19 mouse cellular contexts compared by ENCODE assay signal in genomic region chr8:61427916-61428681, GRCm38 (mm10). TPM values are rescaled to one million over a fixed set of nuclear protein-coding genes. Genes with fewer than 3 reads are reported as not detected.
DNase-seq lines count a peak whose midpoint lies in the region; ATAC-seq lines count a peak whose summit lies in the region.
"Had no signal": no experiment of that assay in that cellular context is flagged by ENCODE, and none has a peak within 500 bp of the region (broad histone marks: within the 10 kb centered on the region; RNA-seq: fewer than 3 reads in every experiment).

No protein-coding gene starts in this region.

- H3K27ac ChIP-seq in limb, embryonic 13.5 days: no peak overlapping the region
- no peak overlapping the region for H3K27ac ChIP-seq in limb, embryonic 10.5 days
- 0 out of 2 replicates have a peak overlapping the region, but pooled peaks have one; percentile 4 for H3K27ac ChIP-seq in intestine, embryonic 15.5 days
- H3K27ac ChIP-seq in kidney, embryonic 15.5 days: no peak overlapping the region
- H3K27ac ChIP-seq: hindbrain, embryonic 14.5 days; liver, embryonic 14.5 days; neural tube, embryonic 12.5 days had no signal

- H3K27me3 ChIP-seq in limb, embryonic 13.5 days: no peaks in the 10 kb centered on the region
- no peaks in the 10 kb centered on the region for H3K27me3 ChIP-seq in limb, embryonic 10.5 days (ENCODE audit: low read depth, poor library complexity, severe bottlenecking)
- H3K27me3 ChIP-seq in intestine, embryonic 15.5 days (replicated peaks): no peaks in the 10 kb centered on the region
- no peaks in the 10 kb centered on the region for H3K27me3 ChIP-seq in kidney, embryonic 15.5 days
- H3K27me3 ChIP-seq: neural tube, embryonic 12.5 days had no signal

- H3K4me1 ChIP-seq in limb, embryonic 13.5 days: 0 out of 2 replicates have a peak, but pooled peaks cover 12% of the 10 kb centered on the region
- H3K4me1 ChIP-seq in limb, embryonic 10.5 days: no peaks in the 10 kb centered on the region
- H3K4me1 ChIP-seq in intestine, embryonic 15.5 days (replicated peaks): no peaks in the 10 kb centered on the region
- 0 out of 2 replicates have a peak, but pooled peaks cover 4% of the 10 kb centered on the region for H3K4me1 ChIP-seq in kidney, embryonic 15.5 days
- H3K4me1 ChIP-seq: neural tube, embryonic 12.5 days had no signal

- no peaks in the 10 kb centered on the region for H3K9me3 ChIP-seq in limb, embryonic 13.5 days
- H3K9me3 ChIP-seq in limb, embryonic 10.5 days (replicated peaks): no peaks in the 10 kb centered on the region
- no peaks in the 10 kb centered on the region for H3K9me3 ChIP-seq in intestine, embryonic 15.5 days
- no peaks in the 10 kb centered on the region for H3K9me3 ChIP-seq in kidney, embryonic 15.5 days (replicated peaks)
- H3K9me3 ChIP-seq: neural tube, embryonic 12.5 days had no signal

- 75% methylated on average over 8 of the region's 8 CpGs for WGBS in limb, embryonic 13.5 days
- 81% methylated on average over 8 of the region's 8 CpGs for WGBS in limb, embryonic 10.5 days
- 74% methylated on average over 8 of the region's 8 CpGs for WGBS in intestine, embryonic 15.5 days
- WGBS in kidney, embryonic 15.5 days: 76% methylated on average over 8 of the region's 8 CpGs

- H3K4me2 ChIP-seq in limb, embryonic 13.5 days (replicated peaks): no peak overlapping the region
- no peak overlapping the region for H3K4me2 ChIP-seq in intestine, embryonic 15.5 days (replicated peaks)
- H3K4me2 ChIP-seq in kidney, embryonic 15.5 days: no peak overlapping the region
- H3K4me2 ChIP-seq: heart, embryonic 11.5 days; hindbrain, embryonic 14.5 days; neural tube, embryonic 12.5 days had no signal

- peak; percentile 41; the same call in 1 of the 2 replicates for ATAC-seq in limb, embryonic 13.5 days (ENCODE audit: low FRiP score, low read depth)
- ATAC-seq in intestine, embryonic 15.5 days: no peak
- no peak for ATAC-seq in kidney, embryonic 15.5 days (replicated peaks; ENCODE audit: low FRiP score)

- H3K9ac ChIP-seq in limb, embryonic 13.5 days: no peak overlapping the region
- no peak overlapping the region for H3K9ac ChIP-seq in intestine, embryonic 15.5 days
- H3K9ac ChIP-seq in kidney, embryonic 15.5 days: no peak overlapping the region
- H3K9ac ChIP-seq: hindbrain, embryonic 14.5 days; liver, embryonic 14.5 days; neural tube, embryonic 12.5 days had no signal

- no peaks in the 10 kb centered on the region for H3K36me3 ChIP-seq in limb, embryonic 13.5 days
- no peaks in the 10 kb centered on the region for H3K36me3 ChIP-seq in limb, embryonic 10.5 days
- H3K36me3 ChIP-seq in intestine, embryonic 15.5 days: no peaks in the 10 kb centered on the region
- no peaks in the 10 kb centered on the region for H3K36me3 ChIP-seq in kidney, embryonic 15.5 days
- H3K36me3 ChIP-seq: neural tube, embryonic 12.5 days had no signal

- H3K4me3 ChIP-seq in limb, embryonic 13.5 days: no peak overlapping the region
- H3K4me3 ChIP-seq in limb, embryonic 10.5 days: no peak overlapping the region
- H3K4me3 ChIP-seq in intestine, embryonic 15.5 days (replicated peaks): no peak overlapping the region
- no peak overlapping the region for H3K4me3 ChIP-seq in kidney, embryonic 15.5 days (replicated peaks)
- H3K4me3 ChIP-seq: erythroblast, embryonic 14.5 days; neural tube, embryonic 12.5 days had no signal

- DNase-seq in cerebellum, postnatal 10 days: peak; percentile 59 to 65
- no peak for DNase-seq in cerebellum, adult 11-12 months
- DNase-seq in limb, embryonic 10.5 days (ENCODE audit: low spot score): no peak
- DNase-seq in lung, postnatal 10 days: peak; percentile 64
- DNase-seq in retina, postnatal 1 day: no peak
- DNase-seq: cerebellum, adult 11 months; gastrocnemius, postnatal 36 days; heart, postnatal 14 days; kidney, adult 8-10 months; kidney, postnatal 36 days; thymus, adult 2 months had no signal

RNA-seq across cellular contexts. Expression of gene Cbr4, which starts 59.4 kb away (rescaled TPM):
- polyA plus RNA-seq in limb, embryonic 13.5 days (2015; fragmentation: Nextera tagmentation; extraction: Ambion mirVana): 30.9 and 31.4 TPM in 2 replicates
- 23.2 and 28.2 TPM in 2 replicates for polyA plus RNA-seq in limb, embryonic 10.5 days (2016; fragmentation: Nextera tagmentation; extraction: Ambion mirVana)
- polyA plus RNA-seq in intestine, embryonic 15.5 days (2015; fragmentation: Nextera tagmentation; extraction: Ambion mirVana): 29.8 and 34.1 TPM in 2 replicates
- 31.1 and 35.2 TPM in 2 replicates for polyA plus RNA-seq in kidney, embryonic 15.5 days (2015; fragmentation: Nextera tagmentation; extraction: Ambion mirVana)

Comparison
In these comparisons a context has a peak if more than half of its experiments do, and no peak if none do; other contexts are left out.
1. DNase-seq: peak in cerebellum, postnatal 10 days (2 of 2) and lung, postnatal 10 days (single experiment); none in cerebellum, adult 11-12 months (single experiment), limb, embryonic 10.5 days (single experiment) and retina, postnatal 1 day (single experiment).